Mouse (Mus musculus) midbrain, embryonic 13.5 days (tissue): Measurements from ENCODE around the gene 4933411K16Rik. TPM values are rescaled to one million over a fixed set of nuclear protein-coding genes. Genes with fewer than 3 reads are reported as not detected.

Experiments used
- ATAC-seq: fragments of 200-750 bp; cut with Nextera tagmentation; 2 replicates; pipeline ENCODE4 v1.8.0; 2017; ENCODE audit warnings: mild to moderate bottlenecking, moderate TSS enrichment, moderate library complexity
- H3K27ac ChIP-seq: fragments of 300-500 bp; sonication (generic); 2 replicates; pipeline ENCODE4 v1.5.1; 2015; ENCODE audit warnings: inconsistent platforms, mild to moderate bottlenecking, moderate library complexity
- H3K27me3 ChIP-seq: fragments of 300-500 bp; sonication (generic); 2 replicates; pipeline ENCODE4 v1.6.1; 2015; ENCODE audit warnings: mild to moderate bottlenecking, inconsistent platforms
- H3K36me3 ChIP-seq: fragments of 300-500 bp; sonication (generic); 2 replicates; pipeline ENCODE4 v1.6.1; 2015; ENCODE audit warnings: mild to moderate bottlenecking, inconsistent platforms
- H3K4me1 ChIP-seq: fragments of 300-500 bp; sonication (generic); replicated peaks from 2 replicates; pipeline ENCODE4 v1.6.1; 2015; ENCODE audit warnings: inconsistent platforms
- H3K4me2 ChIP-seq: fragments of 300-500 bp; sonication (generic); replicated peaks from 2 replicates; pipeline ENCODE4 v1.6.1; 2015; ENCODE audit warnings: moderate library complexity, mild to moderate bottlenecking, inconsistent platforms
- H3K4me3 ChIP-seq: fragments of 300-500 bp; sonication (generic); replicated peaks from 2 replicates; pipeline ENCODE4 v1.5.1; 2015; ENCODE audit warnings: mild to moderate bottlenecking, inconsistent platforms
- H3K9ac ChIP-seq: fragments of 300-500 bp; sonication (generic); replicated peaks from 2 replicates; pipeline ENCODE4 v1.6.1; 2015; ENCODE audit warnings: mild to moderate bottlenecking, inconsistent platforms
- H3K9me3 ChIP-seq: fragments of 300-500 bp; sonication (generic); 2 replicates; pipeline ENCODE4 v1.6.1; 2016; ENCODE audit warnings: mild to moderate bottlenecking, inconsistent platforms
- WGBS: fragments of 180-500 bp; shearing (Covaris S2); methylation state at CpG from one replicate; pipeline ENCODE4 v1.1.7; 2015; 5-methylcytosine and 5-hydroxymethylcytosine counted together
- polyA plus RNA-seq: library from polyadenylated mRNA; unstranded; fragments of >200 nt; fragmentation: Nextera tagmentation; extraction: Ambion mirVana; gene quantifications from 2 replicates; pipeline ENCODE4 v1.2.1, GENCODE M21; 2015

Gene 4933411K16Rik
- polyA plus RNA-seq, 1 experiment from 2014 or later, result not detected

- H3K4me1 ChIP-seq, result peaks cover 19% of the 10 kb centered on the region
- H3K4me3 ChIP-seq, result peak overlapping the region; percentile 89
- peak overlapping the region; percentile 84 for H3K9ac ChIP-seq
- WGBS, result 5% methylated on average over 10 of the region's 10 CpGs
- H3K4me2 ChIP-seq, result peak overlapping the region; percentile 85
- ATAC-seq, result no peak
- no peaks in the 10 kb centered on the region for H3K27me3 ChIP-seq
- no peaks in the 10 kb centered on the region; the same call in 1 of the 2 replicates for H3K36me3 ChIP-seq
- H3K9me3 ChIP-seq, result no peaks in the 10 kb centered on the region
- peak overlapping the region; percentile 74 for H3K27ac ChIP-seq
Measured at GRCm38 (mm10) chr19:42085690-42086089, 33.6 kb downstream of the 4933411K16Rik start.

- Histone ChIP-seq H3K27ac (peak within 1 kb of the TSS; percentile 74), H3K4me3 (peak within 1 kb of the TSS; percentile 89), H3K27me3 (no peaks in the 10 kb centered on the region), H3K9ac (peak within 1 kb of the TSS; percentile 84), H3K36me3 (no peaks in the 10 kb centered on the region; the same call in 1 of the 2 replicates), H3K4me1 (peaks cover 23% of the 10 kb centered on the region), H3K4me2 (peak within 1 kb of the TSS; percentile 85), H3K9me3 (no peaks in the 10 kb centered on the region)
- under 1% methylated on average over 21 of the region's 21 CpGs for WGBS
- ATAC-seq, result peak; percentile 81
Measured at GRCm38 (mm10) chr19:42086166-42086565, 34.1 kb downstream of the 4933411K16Rik start, which contains the start of gene Morn4. Morn4 (minus strand) TSS chr19:42086357.

- peak overlapping the region; percentile 28; the same call in 1 of the 2 replicates for H3K9ac ChIP-seq
- H3K27me3 ChIP-seq, result no peaks in the 10 kb centered on the region
- H3K9me3 ChIP-seq, result no peaks in the 10 kb centered on the region
- peaks cover 5% of the 10 kb centered on the region; the same call in 1 of the 2 replicates for H3K36me3 ChIP-seq
- H3K4me1 ChIP-seq, result peaks cover 37% of the 10 kb centered on the region
- peak overlapping the region; percentile 80 for H3K27ac ChIP-seq
- 26% methylated on average over 14 of the region's 14 CpGs for WGBS
- peak overlapping the region; percentile 91 for H3K4me3 ChIP-seq
- ATAC-seq, result no peak
- peak overlapping the region; percentile 68 for H3K4me2 ChIP-seq
Measured at GRCm38 (mm10) chr19:42089103-42089747, 37.2 kb downstream of the 4933411K16Rik start.

GRCm38 (mm10) chr19:42089748-42090595 lies 37.9 kb downstream of the 4933411K16Rik start, which contains the start of gene Pi4k2a:
Pi4k2a (plus strand) TSS chr19:42090470.
- peak within 1 kb of the TSS; percentile 91 for H3K4me3 ChIP-seq
- no peaks in the 10 kb centered on the region for H3K9me3 ChIP-seq
- H3K9ac ChIP-seq, result peak within 1 kb of the TSS; percentile 92
- WGBS, result 2% methylated on average over 40 of the region's 55 CpGs
- peak within 1 kb of the TSS; percentile 93 for H3K4me2 ChIP-seq
- H3K36me3 ChIP-seq, result peaks cover 8% of the 10 kb centered on the region; the same call in 1 of the 2 replicates
- peaks cover 41% of the 10 kb centered on the region for H3K4me1 ChIP-seq
- H3K27me3 ChIP-seq, result no peaks in the 10 kb centered on the region
- ATAC-seq, result peak; percentile 97
- H3K27ac ChIP-seq, result peak within 1 kb of the TSS; percentile 89

- Histone ChIP-seq H3K9ac (peak overlapping the region; percentile 92), H3K4me2 (peak overlapping the region; percentile 93), H3K27me3 (no peaks in the 10 kb centered on the region), H3K4me3 (peak overlapping the region; percentile 91), H3K4me1 (peaks cover 37% of the 10 kb centered on the region), H3K36me3 (peaks cover 9% of the 10 kb centered on the region; the same call in 1 of the 2 replicates), H3K27ac (peak overlapping the region; percentile 89), H3K9me3 (no peaks in the 10 kb centered on the region)
- under 1% methylated on average over 52 of the region's 52 CpGs for WGBS
- ATAC-seq, result peak; percentile 76
Measured at GRCm38 (mm10) chr19:42090637-42091141, 38.6 kb downstream of the 4933411K16Rik start.

- 92% methylated on average over 3 of the region's 3 CpGs for WGBS
- Histone ChIP-seq H3K9ac (no peak overlapping the region), H3K4me3 (no peak overlapping the region), H3K9me3 (no peaks in the 10 kb centered on the region), H3K27me3 (no peaks in the 10 kb centered on the region), H3K4me2 (no peak overlapping the region), H3K36me3 (peaks cover 35% of the 10 kb centered on the region), H3K4me1 (peaks cover 3% of the 10 kb centered on the region; the same call in 1 of the 2 replicates), H3K27ac (no peak overlapping the region)
- ATAC-seq, result no peak
Measured at GRCm38 (mm10) chr19:42099406-42099805, 47.4 kb downstream of the 4933411K16Rik start.

Other genes starting within 250 kb of the 4933411K16Rik start
- 26.2 and 29.0 TPM in 2 replicates for gene Frat1, start 222.3 kb upstream of the 4933411K16Rik start, polyA plus RNA-seq
- gene Frat2, start 204.1 kb upstream of the 4933411K16Rik start, polyA plus RNA-seq, result 7.6 and 10.4 TPM in 2 replicates
- gene Rrp12, start 156.1 kb upstream of the 4933411K16Rik start, polyA plus RNA-seq, result 14.6 and 15.7 TPM in 2 replicates
- gene Pgam1, start 140.3 kb upstream of the 4933411K16Rik start, polyA plus RNA-seq, result 445 and 453 TPM in 2 replicates
- gene Exosc1, start 118.8 kb upstream of the 4933411K16Rik start, polyA plus RNA-seq, result 68.5 and 70.0 TPM in 2 replicates
- gene Zdhhc16, start 118.8 kb upstream of the 4933411K16Rik start, polyA plus RNA-seq, result 86.1 and 87.6 TPM in 2 replicates
- gene Mms19, start 71.1 kb upstream of the 4933411K16Rik start, polyA plus RNA-seq, result 32.4 and 34.8 TPM in 2 replicates
- gene Ubtd1, start 70.5 kb upstream of the 4933411K16Rik start, polyA plus RNA-seq, result 6.4 and 7.3 TPM in 2 replicates
- gene Ankrd2, start 16.2 kb upstream of the 4933411K16Rik start, polyA plus RNA-seq, result 0.19 and 0.31 TPM in 2 replicates
- gene Hoga1, start 6.6 kb upstream of the 4933411K16Rik start, polyA plus RNA-seq, result 0.58 and 0.89 TPM in 2 replicates
- gene Morn4, start 34.1 kb downstream of the 4933411K16Rik start, polyA plus RNA-seq, result 128 TPM in 2 replicates
- 23.6 and 29.9 TPM in 2 replicates for gene Pi4k2a, start 38.2 kb downstream of the 4933411K16Rik start, polyA plus RNA-seq
- 4.9 and 5.1 TPM in 2 replicates for gene Avpi1, start 76.8 kb downstream of the 4933411K16Rik start, polyA plus RNA-seq
- gene Marveld1, start 95.2 kb downstream of the 4933411K16Rik start, polyA plus RNA-seq, result 1.1 and 1.7 TPM in 2 replicates
- 55.8 and 57.6 TPM in 2 replicates for gene Zfyve27, start 111.7 kb downstream of the 4933411K16Rik start, polyA plus RNA-seq
- 0.11 and 0.17 TPM in 2 replicates for gene Sfrp5, start 150.0 kb downstream of the 4933411K16Rik start, polyA plus RNA-seq
- 26.3 and 27.5 TPM in 2 replicates for gene Golga7b, start 195.3 kb downstream of the 4933411K16Rik start, polyA plus RNA-seq